Mouse (Mus musculus) heart, adult 2 months (tissue): Measurements from ENCODE around the gene Cyp2b10.
A peak's percentile ranks its signal among the peaks of the same experiment; 100 is the strongest.

Experiments
- CTCF ChIP-seq: fragments of 200-600 bp; IDR thresholded peaks from 2 replicates; pipeline ENCODE4 v1.8.1; 2022; ENCODE audit warnings: antibody characterized with exemption, mild to moderate bottlenecking, moderate library complexity
- EP300 ChIP-seq: fragments of 200-500 bp; IDR thresholded peaks from 2 replicates; pipeline ENCODE4 v1.6.1; 2011; ENCODE audit warnings: low read depth, low read length, control low read depth; ENCODE audit not compliant: insufficient read depth
- POLR2A ChIP-seq: fragments of 200-500 bp; IDR thresholded peaks from 2 replicates; pipeline ENCODE4 v1.6.1; 2011; ENCODE audit warnings: mild to moderate bottlenecking, low read depth, low read length, control low read depth; ENCODE audit not compliant: insufficient read depth

GRCm38 (mm10) chr7:25904066-25904465, 6.6 kb downstream of the Cyp2b10 start:
- TF ChIP-seq CTCF (peak; percentile 33), POLR2A (no peak), EP300 (no peak)
